Mouse (Mus musculus) ovary, postnatal 10 days (tissue): ENCODE results near the gene Gm12248.
"Not testable (repeated sequence)": the region's sequence is repeated elsewhere in the genome, so short reads cannot be mapped to it uniquely, and the experiment has no call there.

ENCODE experiments used
- DNase-seq: peaks from one replicate; pipeline ENCODE4 v3.0.0; 2022; ENCODE audit warnings: low spot score

Gm12248 gene

DNA sequence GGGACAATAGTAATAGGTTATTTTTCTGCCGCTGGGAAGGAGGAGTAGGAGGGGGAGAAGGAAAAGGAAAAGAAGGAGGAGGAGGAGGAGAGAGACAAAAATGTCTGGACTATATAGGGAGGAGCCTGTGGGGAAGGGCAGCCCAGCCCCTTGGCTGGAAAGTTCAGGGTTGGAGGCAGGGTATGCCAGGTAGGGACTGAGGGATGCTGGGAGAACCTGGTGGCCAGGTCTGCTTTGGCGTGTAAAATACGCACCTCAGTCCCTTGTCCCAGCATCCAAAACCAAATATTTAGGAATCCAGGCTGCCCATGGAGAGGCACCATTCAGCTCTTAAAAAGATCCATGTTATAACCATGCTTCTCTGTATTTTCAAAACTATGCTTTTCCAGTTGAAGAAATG, 9.2 kb upstream of the Gm12248 start:
- DNase-seq: no peak

GRCm38 (mm10) chr11:58101194-58101720, 8.3 kb upstream of the Gm12248 start:
- no peak for DNase-seq

DNA sequence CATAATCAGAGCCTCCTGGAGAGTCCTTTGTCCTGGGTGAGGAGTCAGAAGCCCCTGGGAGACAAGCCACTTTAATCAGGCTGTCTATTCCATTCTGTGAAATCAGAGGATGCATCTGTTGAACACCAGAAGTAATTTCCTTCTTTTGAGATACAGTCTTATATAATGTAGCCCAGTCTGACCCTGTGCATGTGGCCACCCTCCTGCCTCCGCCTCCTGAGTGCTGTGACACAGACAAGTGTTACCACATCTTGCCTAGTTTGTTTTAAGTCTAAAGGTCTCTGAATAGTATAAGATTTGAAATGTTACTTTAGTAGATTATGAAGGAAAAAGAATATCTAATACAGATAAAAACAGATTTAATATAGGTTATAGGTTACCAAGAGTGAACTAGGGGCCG, 7.1 kb upstream of the Gm12248 start:
- DNase-seq: no peak

- not testable (repeated sequence) for DNase-seq
Observed at GRCm38 (mm10) chr11:58098366-58098720, 5.4 kb upstream of the Gm12248 start.

DNA sequence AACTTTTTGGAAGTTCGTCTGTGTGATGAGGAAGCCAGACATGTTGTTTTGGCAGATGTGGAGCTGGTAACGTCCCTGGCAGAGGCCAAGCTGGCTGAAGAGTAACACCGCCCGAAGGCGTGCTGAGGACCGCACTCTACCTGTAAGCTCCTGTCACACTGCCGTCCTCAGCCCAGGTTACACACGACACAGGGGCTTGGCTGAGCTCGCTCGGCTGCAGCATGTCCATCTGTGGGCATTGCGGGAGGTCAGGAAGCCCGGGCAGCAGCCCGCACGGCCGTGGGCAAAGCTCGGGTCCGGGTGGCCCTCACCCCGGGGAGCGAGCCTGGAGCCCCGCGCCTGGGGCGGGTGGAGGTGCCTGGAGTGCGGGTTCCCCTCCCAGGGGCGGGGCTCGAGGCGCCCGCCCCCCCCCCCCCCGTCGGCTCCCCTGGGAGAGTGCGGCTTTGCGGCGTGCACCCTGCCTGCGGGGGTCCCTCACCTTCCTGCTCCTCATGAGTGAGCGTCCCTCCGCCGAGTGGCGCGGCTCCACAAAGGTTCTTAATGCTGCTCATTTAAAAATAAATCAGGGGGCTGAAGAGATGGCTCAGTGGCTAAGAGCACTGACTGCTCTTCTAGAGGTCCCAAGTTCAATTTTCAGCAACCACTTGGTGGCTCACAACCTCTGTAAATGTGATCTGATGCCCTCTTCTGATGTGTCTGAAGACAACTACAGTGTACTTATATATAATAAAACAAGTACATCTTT, 4.9 kb upstream of the Gm12248 start:
- DNase-seq: no peak

DNA sequence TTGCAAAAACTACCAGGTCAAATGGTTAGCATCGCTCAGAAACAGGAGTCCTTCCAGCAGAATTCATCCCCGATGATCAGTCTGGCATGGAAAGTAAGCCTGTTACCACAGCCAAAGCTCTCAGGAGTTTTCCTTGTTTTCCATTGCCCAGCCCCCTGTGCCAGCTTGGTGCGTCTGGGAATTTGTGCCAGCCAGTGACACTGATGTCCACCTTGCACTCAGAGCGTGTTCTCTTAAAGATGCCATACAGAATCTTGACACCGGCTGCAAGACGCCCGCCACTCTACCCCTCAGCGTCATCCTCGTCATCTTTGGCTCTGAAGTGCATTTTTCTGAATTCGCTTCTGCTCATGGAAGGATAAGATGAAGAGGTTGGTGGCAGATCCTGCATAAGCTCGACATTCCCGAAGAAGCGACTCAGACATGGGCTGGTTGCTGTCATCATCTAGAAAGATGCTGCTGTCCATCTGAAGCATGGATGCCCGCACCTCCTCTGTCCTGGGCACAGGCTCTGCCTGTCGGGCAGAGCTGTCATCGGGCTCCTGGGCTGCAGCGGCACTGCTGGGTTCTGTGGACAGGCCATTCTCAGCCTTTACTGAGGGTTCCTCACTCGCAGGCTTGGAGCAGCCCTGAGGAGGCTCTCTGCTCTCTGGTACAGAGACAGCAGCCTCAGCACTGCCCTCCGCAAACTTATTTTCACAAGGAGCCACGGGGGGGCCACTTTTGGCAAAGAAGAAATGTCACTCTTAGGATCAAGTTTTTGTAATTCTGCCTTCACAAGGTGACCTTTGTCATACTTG, 4.1 kb upstream of the Gm12248 start:
- DNase-seq: no peak

- no peak for DNase-seq
Observed at GRCm38 (mm10) chr11:58096160-58096559, 3.2 kb upstream of the Gm12248 start.

- no peak for DNase-seq
Observed at GRCm38 (mm10) chr11:58095561-58095960, 2.6 kb upstream of the Gm12248 start.

GRCm38 (mm10) chr11:58094766-58095165, 1.8 kb upstream of the Gm12248 start:
- DNase-seq: no peak

DNA sequence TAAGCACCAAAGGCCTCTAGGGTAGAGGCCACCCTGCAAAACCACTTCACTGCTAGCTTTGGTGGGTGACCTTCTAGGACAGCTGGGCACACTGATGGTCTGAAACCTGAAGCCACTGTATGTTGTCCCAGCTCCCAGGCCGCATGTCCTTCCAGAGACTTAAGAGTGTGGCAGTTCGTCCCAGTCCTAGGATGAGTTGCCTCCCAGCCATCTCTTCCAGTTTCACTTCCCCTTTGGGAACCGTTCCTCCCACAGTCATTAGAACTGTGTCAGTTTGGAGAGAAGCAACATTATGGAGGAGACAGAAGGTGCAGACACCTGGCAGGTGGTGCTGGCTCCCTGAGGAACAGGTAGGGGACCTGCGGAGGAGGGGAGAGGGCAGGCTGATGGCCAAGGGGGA, 393 bp downstream of the Gm12248 start:
- no peak for DNase-seq

DNA sequence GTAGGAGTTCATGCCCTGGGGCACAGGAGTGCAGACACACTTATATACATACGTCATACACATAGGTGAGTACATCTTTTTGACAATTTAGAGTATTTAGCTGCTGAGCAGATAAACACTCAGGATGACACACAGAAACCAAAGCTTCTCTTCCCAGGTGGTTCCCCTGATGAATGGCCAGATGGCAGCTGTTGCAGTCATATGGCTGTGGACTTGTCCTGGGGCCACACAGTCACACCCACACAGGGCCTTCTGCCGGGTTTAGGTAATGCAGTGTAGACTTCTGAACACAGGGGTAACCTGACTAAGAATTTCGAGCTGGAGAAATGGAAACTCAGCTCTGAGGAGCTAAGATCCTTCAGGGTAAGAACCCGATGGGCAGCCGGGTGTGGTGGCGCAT, 11.2 kb downstream of the Gm12248 start:
- no peak for DNase-seq

DNA sequence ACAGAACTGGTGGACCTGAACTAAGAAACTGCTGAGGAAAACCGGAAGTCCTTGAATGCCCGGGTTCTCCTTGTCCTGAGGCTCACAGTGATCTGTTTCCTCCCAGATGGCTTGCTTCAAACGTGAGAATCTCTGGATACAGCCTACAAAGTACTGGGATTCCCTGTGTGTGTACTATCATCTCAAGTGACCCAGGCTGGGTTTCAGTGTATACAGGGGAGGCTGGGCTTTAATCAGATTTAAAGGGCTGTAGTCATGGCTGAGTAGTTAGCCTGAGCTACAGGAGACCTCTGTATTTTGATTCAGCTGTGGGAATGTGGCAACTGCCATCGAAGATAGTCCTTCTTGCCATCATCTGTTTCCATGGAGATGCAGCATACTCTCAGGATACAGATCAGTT, 15.7 kb downstream of the Gm12248 start:
- DNase-seq: no peak

GRCm38 (mm10) chr11:58072978-58073377, 20.0 kb downstream of the Gm12248 start:
- DNase-seq: no peak

DNA sequence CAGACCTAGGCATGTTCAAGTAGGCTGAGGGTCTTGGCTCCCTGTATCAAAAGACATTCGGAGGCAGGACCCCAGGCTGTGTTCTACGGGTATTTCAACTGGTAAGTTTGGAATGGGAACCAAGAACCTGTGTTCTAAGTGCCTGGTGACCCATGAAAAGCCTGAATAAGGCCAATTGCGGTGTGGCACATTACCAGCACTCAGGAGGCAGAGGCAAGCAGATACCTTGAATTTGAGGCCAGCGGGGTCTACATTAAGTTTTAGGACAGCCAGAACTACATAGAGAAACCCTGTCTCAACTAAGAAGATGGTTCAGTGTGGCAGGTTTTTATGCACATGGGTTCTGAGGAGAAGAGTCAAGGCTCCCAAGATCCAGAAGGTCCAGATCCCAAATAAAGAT, 27.9 kb downstream of the Gm12248 start:
- no peak for DNase-seq

GRCm38 (mm10) chr11:58062586-58062985, 30.3 kb downstream of the Gm12248 start:
- no peak for DNase-seq

DNA sequence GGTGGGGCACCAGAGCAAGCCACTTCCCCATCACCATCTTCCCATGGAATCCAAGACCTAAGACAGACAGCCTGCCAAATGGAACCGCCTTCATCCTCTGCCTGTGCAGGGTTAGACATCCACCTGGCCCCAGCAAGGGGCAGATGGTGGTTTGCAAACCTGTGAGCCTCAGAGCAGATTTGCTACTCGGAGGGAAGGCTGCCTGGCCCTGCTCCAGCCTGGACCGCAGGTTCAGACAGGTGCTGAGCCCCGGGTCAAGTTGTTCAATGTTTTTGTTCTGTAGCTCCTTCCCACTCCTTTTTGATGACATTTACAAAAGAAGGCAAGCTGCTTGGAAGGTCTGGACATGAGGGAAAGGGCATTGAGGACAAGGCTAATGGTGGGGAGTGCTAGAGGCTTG, 31.7 kb downstream of the Gm12248 start:
- not testable (repeated sequence) for DNase-seq

GRCm38 (mm10) chr11:58059752-58060151, 33.2 kb downstream of the Gm12248 start:
- not testable (repeated sequence) for DNase-seq

- no peak for DNase-seq
Observed at GRCm38 (mm10) chr11:58057455-58057854, 35.5 kb downstream of the Gm12248 start.

- DNase-seq: no peak
Observed at GRCm38 (mm10) chr11:58046438-58046837, 46.5 kb downstream of the Gm12248 start.

DNA sequence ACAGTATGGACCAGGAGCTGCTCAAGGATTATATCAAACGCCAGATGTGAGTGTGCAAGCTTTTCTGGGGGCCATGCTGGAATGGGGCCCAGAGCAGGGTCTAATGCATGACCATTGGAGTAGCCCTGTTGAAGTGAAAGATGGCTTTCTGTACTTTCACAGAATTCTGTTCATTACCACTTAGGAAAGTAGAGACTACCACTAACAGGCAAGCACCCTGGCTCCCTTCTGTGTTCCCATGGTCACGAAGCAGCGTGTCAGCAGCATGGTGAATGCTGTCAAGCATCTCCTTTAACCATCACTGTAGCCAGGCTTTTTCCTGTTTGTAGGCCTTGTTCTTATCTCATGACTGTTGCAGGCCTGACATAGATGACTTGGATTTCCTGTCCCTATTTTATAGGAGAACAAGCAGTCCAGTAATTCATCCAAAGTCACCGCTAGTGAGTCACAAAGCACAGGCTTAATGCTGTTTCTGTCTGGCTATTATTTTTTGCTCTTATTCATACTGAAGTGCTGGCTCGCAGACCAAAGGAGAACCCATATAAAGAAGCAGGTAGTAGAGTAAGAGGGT, 50.0 kb downstream of the Gm12248 start:
- no peak for DNase-seq

GRCm38 (mm10) chr11:58039027-58039426, 53.9 kb downstream of the Gm12248 start:
- DNase-seq: no peak

GRCm38 (mm10) chr11:58033635-58034034, 59.3 kb downstream of the Gm12248 start:
- DNase-seq: no peak

DNA sequence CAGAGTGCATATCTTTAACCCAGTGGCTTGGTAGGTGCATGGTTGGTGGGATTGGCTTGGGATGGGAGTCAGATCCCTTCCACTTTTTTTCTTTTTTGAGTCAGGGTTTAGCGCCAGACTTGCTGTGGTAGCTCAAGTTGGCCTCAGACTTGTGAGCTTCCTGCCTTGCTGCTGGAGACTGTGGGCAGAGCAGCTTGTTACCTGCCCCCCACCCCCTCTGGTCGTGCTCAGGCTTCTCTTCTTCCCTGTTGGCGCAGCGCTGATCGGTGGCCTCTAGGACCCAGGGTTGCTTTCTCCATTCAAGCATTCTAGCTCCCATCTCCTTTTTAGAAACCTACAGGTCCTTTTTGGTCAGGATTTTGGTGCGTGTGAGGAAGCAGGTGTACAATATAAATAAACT, 61.8 kb downstream of the Gm12248 start:
- DNase-seq: no peak
